Mouse (Mus musculus): ENCODE results near the gene Mt1.
"Not testable (repeated sequence)": the region's sequence is repeated elsewhere in the genome, so short reads cannot be mapped to it uniquely, and the experiment has no call there.

Mt1 gene

GRCm38 (mm10) chr8:94178857-94179712, at the start of gene Mt1:
Mt1 (plus strand) TSS chr8:94179082.
- peak; percentile 84 to 92 for DNase-seq

- no peak for DNase-seq
These were observed 49.6 kb upstream of the Mt1 start for GRCm38 (mm10) chr8:94129133-94129789.

- no peak for DNase-seq
These were observed 48.8 kb upstream of the Mt1 start for GRCm38 (mm10) chr8:94130126-94130525.

GRCm38 (mm10) chr8:94132096-94132495, 46.8 kb upstream of the Mt1 start:
- no peak for DNase-seq

GRCm38 (mm10) chr8:94134601-94135000, 44.3 kb upstream of the Mt1 start:
- not testable (repeated sequence) for DNase-seq

- no peak for DNase-seq
These were observed 43.3 kb upstream of the Mt1 start for GRCm38 (mm10) chr8:94135556-94135955.

GRCm38 (mm10) chr8:94136192-94136591, 42.7 kb upstream of the Mt1 start:
- no peak for DNase-seq

- no peak for DNase-seq
These were observed 41.9 kb upstream of the Mt1 start, which contains the start of gene Mt4 for GRCm38 (mm10) chr8:94136933-94137332. Mt4 (plus strand) TSS chr8:94137197.

GRCm38 (mm10) chr8:94140266-94140795, 38.6 kb upstream of the Mt1 start:
- no peak for DNase-seq

- no peak for DNase-seq
These were observed 30.6 kb upstream of the Mt1 start for GRCm38 (mm10) chr8:94148236-94148635.

- DNase-seq, result no peak
These were observed 28.0 kb upstream of the Mt1 start for GRCm38 (mm10) chr8:94150925-94151324.

GRCm38 (mm10) chr8:94152513-94153300, 26.2 kb upstream of the Mt1 start, which contains the start of gene Mt3:
Mt3 (plus strand) TSS chr8:94152607.
- DNase-seq, result peak; percentile 60 to 76

- no peak for DNase-seq
These were observed 25.4 kb upstream of the Mt1 start for GRCm38 (mm10) chr8:94153451-94153850.

- DNase-seq, result no peak
These were observed 24.3 kb upstream of the Mt1 start for GRCm38 (mm10) chr8:94154537-94154936.

- peak; percentile 24 to 28 for DNase-seq
These were observed 22.8 kb upstream of the Mt1 start for GRCm38 (mm10) chr8:94156092-94156491.

GRCm38 (mm10) chr8:94165772-94166171, 13.1 kb upstream of the Mt1 start:
- not testable (repeated sequence) for DNase-seq

- DNase-seq, result peak; percentile 93 to 95
These were observed 11.6 kb upstream of the Mt1 start for GRCm38 (mm10) chr8:94167244-94167643.

- no peak for DNase-seq
These were observed 9.3 kb upstream of the Mt1 start for GRCm38 (mm10) chr8:94169547-94169946.

GRCm38 (mm10) chr8:94171321-94171755, 7.5 kb upstream of the Mt1 start:
- DNase-seq, result peak; percentile 40 to 58

GRCm38 (mm10) chr8:94172075-94172808, 6.6 kb upstream of the Mt1 start, which contains the start of gene Mt2:
Mt2 (plus strand) TSS chr8:94172664.
- DNase-seq, result peak; percentile 81 to 91

- peak; percentile 24 to 55 for DNase-seq
These were observed 5.8 kb upstream of the Mt1 start for GRCm38 (mm10) chr8:94172809-94173732.

Measured in kidney, postnatal 4 days (tissue).